Mouse (Mus musculus) forebrain, embryonic 12.5 days (tissue): Measurements from ENCODE around the gene Glg1. TPM values are rescaled to one million over a fixed set of nuclear protein-coding genes. Genes with fewer than 3 reads are reported as not detected.

Experiments used
- microRNA-seq: library from miRNA; unstranded; fragments of <30 nt; microRNA quantifications from one replicate; pipeline ENCODE4, GENCODE M21; 2017
- polyA plus RNA-seq: library from polyadenylated mRNA; unstranded; fragments of >200 nt; fragmentation: Nextera tagmentation; extraction: Ambion mirVana; gene quantifications from 2 replicates; pipeline ENCODE4 v1.2.1, GENCODE M21; 2016

The Glg1 gene
- polyA plus RNA-seq, 1 experiment from 2014 or later, result 83.6 TPM

Small RNA genes within 50 kb of the gene (microRNA-seq; reads per million reads assigned to microRNA genes)
- gene Gm23193, result not detected

Other genes starting within 250 kb of the Glg1 start
- 10.5 and 12.0 TPM in 2 replicates for gene Ddx19b, start 227.5 kb downstream of the Glg1 start, polyA plus RNA-seq
- 84.6 and 86.4 TPM in 2 replicates for gene Aars, start 226.1 kb downstream of the Glg1 start, polyA plus RNA-seq
- gene Exosc6, start 202.9 kb downstream of the Glg1 start, polyA plus RNA-seq, result 1.5 TPM in 1 of 2 replicates, not detected in the other
- 0.43 and 0.63 TPM in 2 replicates for gene Clec18a, start 166.8 kb downstream of the Glg1 start, polyA plus RNA-seq
- gene Pdpr, start 164.6 kb downstream of the Glg1 start, polyA plus RNA-seq, result 14.4 TPM in 2 replicates
- 76.5 and 78.3 TPM in 2 replicates for gene Rfwd3, start 41.0 kb upstream of the Glg1 start, polyA plus RNA-seq
- 0.45 TPM in 1 of 2 replicates, not detected in the other for gene Mlkl, start 79.0 kb upstream of the Glg1 start, polyA plus RNA-seq
- gene Fa2h, start 134.6 kb upstream of the Glg1 start, polyA plus RNA-seq, result not detected in 2 replicates